Mouse (Mus musculus) stomach, postnatal 0 days (tissue): ENCODE data around the gene Rraga.

Experiments
- CTCF ChIP-seq: IDR thresholded peaks from 2 replicates; pipeline ENCODE4 v1.5.1; 2016; ENCODE audit warnings: antibody characterized with exemption, low read depth, mild to moderate bottlenecking, moderate library complexity
- EP300 ChIP-seq: optimal IDR thresholded peaks from 2 replicates; pipeline ENCODE3; 2016; ENCODE audit warnings: antibody characterized with exemption

- TF ChIP-seq CTCF: peak; percentile 86
- peak; percentile 100 for TF ChIP-seq EP300
Observed at GRCm38 (mm10) chr4:86575283-86575983, at the start of gene Rraga.
